In the genomic region with DNA sequence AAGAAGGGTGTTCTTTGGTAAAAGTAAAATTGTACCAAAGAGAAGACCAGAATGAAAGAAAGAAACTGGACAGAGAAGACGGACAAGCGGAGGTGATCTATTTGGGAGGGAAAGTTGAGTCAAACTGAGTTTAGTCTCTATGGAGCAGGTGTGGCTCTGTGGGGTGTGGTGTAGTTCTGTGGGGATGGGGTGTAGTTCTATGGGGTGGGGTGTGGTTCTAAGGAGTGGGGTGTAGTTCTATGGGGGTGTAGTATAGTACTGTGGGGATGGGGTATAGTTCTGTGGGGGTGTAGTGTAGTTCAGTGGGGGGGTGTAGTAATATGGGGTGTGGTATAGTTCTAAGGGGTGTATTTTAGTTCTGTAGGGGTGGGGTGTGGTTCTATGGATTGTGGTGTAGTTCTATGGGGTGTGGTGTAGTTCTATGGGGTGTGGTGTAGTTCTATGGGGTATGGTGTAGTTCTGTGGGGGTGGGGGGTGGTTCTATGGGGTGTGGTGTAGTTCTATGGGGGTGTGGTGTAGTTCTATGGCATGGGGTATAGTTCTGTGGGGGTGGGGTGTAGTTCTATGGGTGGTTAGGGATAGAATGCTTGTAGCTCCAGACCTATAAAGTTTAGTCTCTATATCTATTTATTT, we compare ENCODE assay signal across 11 mouse cellular contexts.
"Had no signal": no experiment of that assay in that cellular context is flagged by ENCODE, and none has a peak within 500 bp of the region (broad histone marks: within the 10 kb centered on the region; RNA-seq: fewer than 3 reads in every experiment).

No protein-coding gene starts in this region.

- H3K4me1 ChIP-seq: intestine, embryonic 15.5 days; limb, embryonic 10.5 days; midbrain, embryonic 10.5 days; midbrain, embryonic 15.5 days; neural tube, embryonic 15.5 days had no signal

- ATAC-seq: intestine, embryonic 15.5 days; midbrain, embryonic 15.5 days had no signal

- H3K4me2 ChIP-seq: intestine, embryonic 15.5 days; midbrain, embryonic 15.5 days; neural tube, embryonic 15.5 days had no signal

- H3K36me3 ChIP-seq: intestine, embryonic 15.5 days; limb, embryonic 10.5 days; midbrain, embryonic 10.5 days had no signal

- H3K9ac ChIP-seq: intestine, embryonic 15.5 days; midbrain, embryonic 15.5 days; neural tube, embryonic 15.5 days had no signal

- DNase-seq: kidney, adult 18-20 months; kidney, postnatal 10 days; lung, adult 18-20 months; right cerebral cortex, adult 18-20 months; right cerebral cortex, postnatal 25 days; thymus, postnatal 14 days had no signal

- H3K9me3 ChIP-seq: intestine, embryonic 15.5 days; limb, embryonic 10.5 days; midbrain, embryonic 10.5 days; midbrain, embryonic 15.5 days; neural tube, embryonic 15.5 days had no signal

- H3K27me3 ChIP-seq: intestine, embryonic 15.5 days; midbrain, embryonic 15.5 days; neural tube, embryonic 15.5 days had no signal

- H3K27ac ChIP-seq: intestine, embryonic 15.5 days; limb, embryonic 10.5 days; midbrain, embryonic 10.5 days; midbrain, embryonic 15.5 days; neural tube, embryonic 15.5 days had no signal

- H3K4me3 ChIP-seq: intestine, embryonic 15.5 days; limb, embryonic 10.5 days; midbrain, embryonic 10.5 days; midbrain, embryonic 15.5 days; neural tube, embryonic 15.5 days had no signal
